Mouse (Mus musculus) CH12.LX (cell line): ENCODE results near the gene Actl6a. TPM values are rescaled to one million over a fixed set of nuclear protein-coding genes. Genes with fewer than 3 reads are reported as not detected.

Experiments
- DNase-seq: peaks from one replicate; pipeline ENCODE4 v3.0.0-alpha.2; 2013; ENCODE audit errors: extremely low read depth
- H3K27ac ChIP-seq: 2 replicates; pipeline ENCODE4 v1.5.1; 2012; ENCODE audit warnings: low read depth, mild to moderate bottlenecking, control low read depth, moderate library complexity; ENCODE audit not compliant: insufficient read depth
- H3K27me3 ChIP-seq: replicated peaks from 2 replicates; pipeline ENCODE3; 2012; ENCODE audit warnings: inconsistent platforms
- H3K36me3 ChIP-seq, 2 experiments: replicated peaks in 1 of 2; 2 replicates each; pipeline versions ENCODE3 to v1.6.1; 2012; ENCODE audit warnings: inconsistent platforms in 1 of 2, low read length in 1 of 2, mild to moderate bottlenecking in 1 of 2, mixed read lengths in 1 of 2, moderate library complexity in 1 of 2; ENCODE audit not compliant: control insufficient read depth in 1 of 2, insufficient read depth in 1 of 2
- H3K4me1 ChIP-seq, 2 experiments: 2 replicates each; pipeline ENCODE4 v1.6.1; 2012; ENCODE audit warnings: inconsistent platforms in 1 of 2, moderate library complexity in 1 of 2; ENCODE audit not compliant: insufficient read depth in 2 of 2, control insufficient read depth in 1 of 2
- H3K4me2 ChIP-seq: 2 replicates; pipeline ENCODE4 v1.6.1; 2012; ENCODE audit warnings: low read depth, mild to moderate bottlenecking, control low read depth; ENCODE audit not compliant: poor library complexity, insufficient read depth, severe bottlenecking
- H3K4me3 ChIP-seq, 3 experiments: fragments of 150-350 bp in 1 of 3; sonication (generic) in 1 of 3; replicated peaks in 1 of 3; 2 replicates each; pipeline versions ENCODE3 to v1.5.1; 2011 to 2012; ENCODE audit warnings: low read depth in 2 of 3, low read length in 2 of 3, mild to moderate bottlenecking in 2 of 3, moderate library complexity in 2 of 3, control low read depth in 1 of 3, improper control_type of control experiment in 1 of 3, inconsistent platforms in 1 of 3, mixed read lengths in 1 of 3; ENCODE audit not compliant: poor library complexity in 1 of 3
- H3K79me2 ChIP-seq: replicated peaks from 2 replicates; pipeline ENCODE4 v1.6.1; 2012; ENCODE audit warnings: mild to moderate bottlenecking, moderate library complexity; ENCODE audit not compliant: control insufficient read depth, poor library complexity, insufficient read depth, severe bottlenecking; ENCODE audit errors: extremely low read depth
- H3K9ac ChIP-seq: 2 replicates; pipeline ENCODE4 v1.6.1; 2012; ENCODE audit warnings: low read depth, mild to moderate bottlenecking, control low read depth, moderate library complexity; ENCODE audit not compliant: insufficient read depth
- H3K9me3 ChIP-seq: replicated peaks from 2 replicates; pipeline ENCODE3; 2012; ENCODE audit warnings: low read length, inconsistent platforms, mixed read lengths
- CHD2 ChIP-seq: IDR thresholded peaks from 2 replicates; pipeline ENCODE4 v1.6.1; 2011; ENCODE audit warnings: low read length, improper control_type of control experiment
- ELF1 ChIP-seq: IDR thresholded peaks from 2 replicates; pipeline ENCODE4 v1.6.1; 2014; ENCODE audit warnings: low read depth, mild to moderate bottlenecking, inconsistent platforms, low read length, improper control_type of control experiment
- EP300 ChIP-seq: IDR thresholded peaks from 2 replicates; pipeline ENCODE4 v1.6.1; 2011; ENCODE audit warnings: low read length, improper control_type of control experiment
- GABPA ChIP-seq: IDR thresholded peaks from 2 replicates; pipeline ENCODE4 v1.6.1; 2012; ENCODE audit warnings: low read depth, low read length, improper control_type of control experiment, inconsistent platforms; ENCODE audit not compliant: insufficient replicate concordance
- HCFC1 ChIP-seq: IDR thresholded peaks from 2 replicates; pipeline ENCODE4 v1.6.1; 2012; ENCODE audit warnings: low read depth, mild to moderate bottlenecking, inconsistent platforms, low read length, improper control_type of control experiment
- KAT2A ChIP-seq: IDR thresholded peaks from 2 replicates; pipeline ENCODE4 v1.6.1; 2012; ENCODE audit warnings: low read length, improper control_type of control experiment, inconsistent platforms; ENCODE audit not compliant: insufficient replicate concordance
- MXI1 ChIP-seq: IDR thresholded peaks from 2 replicates; pipeline ENCODE4 v1.6.1; 2011; ENCODE audit warnings: mild to moderate bottlenecking, low read depth, low read length, improper control_type of control experiment
- MYC ChIP-seq: IDR thresholded peaks from 2 replicates; pipeline ENCODE4 v1.6.1; 2011; ENCODE audit warnings: low read depth, mild to moderate bottlenecking, improper control_type of control experiment, low read length
- NELFE ChIP-seq: IDR thresholded peaks from 2 replicates; pipeline ENCODE4 v1.6.1; 2011; ENCODE audit warnings: low read depth, low read length, improper control_type of control experiment
- NRF1 ChIP-seq: IDR thresholded peaks from 2 replicates; pipeline ENCODE4 v1.6.1; 2014; ENCODE audit warnings: low read depth, mild to moderate bottlenecking, inconsistent platforms, low read length, improper control_type of control experiment, moderate library complexity
- PAX5 ChIP-seq: IDR thresholded peaks from 2 replicates; pipeline ENCODE4 v1.6.1; 2012; ENCODE audit warnings: low read length, inconsistent platforms, mixed read lengths
- POLR2A ChIP-seq: IDR thresholded peaks from 2 replicates; pipeline ENCODE4 v1.6.1; 2011; ENCODE audit warnings: low read depth, mild to moderate bottlenecking, improper control_type of control experiment, low read length
- POLR2AphosphoS2 ChIP-seq: IDR thresholded peaks from 2 replicates; pipeline ENCODE4 v1.6.1; 2011; ENCODE audit warnings: low read depth, low read length, improper control_type of control experiment
- SIN3A ChIP-seq: IDR thresholded peaks from 2 replicates; pipeline ENCODE4 v1.6.1; 2012; ENCODE audit warnings: low read length, improper control_type of control experiment, inconsistent platforms
- SMC3 ChIP-seq: IDR thresholded peaks from 2 replicates; pipeline ENCODE4 v1.6.1; 2011; ENCODE audit warnings: low read depth, low read length, improper control_type of control experiment
- TBP ChIP-seq: conservative IDR thresholded peaks from 2 replicates; pipeline ENCODE4 v1.6.1; 2011; ENCODE audit warnings: low read depth, low read length, improper control_type of control experiment
- TCF12 ChIP-seq: IDR thresholded peaks from 2 replicates; pipeline ENCODE4 v1.6.1; 2014; ENCODE audit warnings: low read depth, mild to moderate bottlenecking, inconsistent platforms, low read length, improper control_type of control experiment
- USF2 ChIP-seq: conservative IDR thresholded peaks from 2 replicates; pipeline ENCODE4 v1.6.1; 2011; ENCODE audit warnings: low read depth, low read length, improper control_type of control experiment
- dilution Hi-C: fragments of 300-500 bp; cut with MboI; formaldehyde crosslinking; loops from 2 replicates; pipeline ENCODE4 v1.14.3; 2020; ENCODE audit warnings: low sequenced_read_pairs; ENCODE audit not compliant: extremely low pct_unique_long_range_greater_than_20kb, extremely low pct_ligation_motif_present
- in situ Hi-C: fragments of 300-500 bp; cut with MboI; formaldehyde crosslinking; loops from 3 replicates; pipeline ENCODE4 v1.14.3; 2019; ENCODE audit warnings: low sequenced_read_pairs, low pct_ligation_motif_present, low pct_unique_long_range_greater_than_20kb, mixed read lengths
- polyA plus RNA-seq: library from polyadenylated mRNA; unstranded; fragments of >175 nt; gene quantifications from 2 replicates; pipeline ENCODE4 v1.2.1, GENCODE M21; 2012; ENCODE audit warnings: low read depth; ENCODE audit not compliant: insufficient read length
- total RNA-seq, 2 experiments: library from RNA; depleted of rRNA; stranded (reverse); fragments of 300-350 nt in 1 of 2; fragments of >200 nt in 1 of 2; gene quantifications; 2 replicates each; pipeline ENCODE4 v1.2.3; 2012 to 2014

The Actl6a gene
- total and polyA plus RNA-seq, 3 experiments: 80.7 to 132 (median 89.1) TPM

DNA sequence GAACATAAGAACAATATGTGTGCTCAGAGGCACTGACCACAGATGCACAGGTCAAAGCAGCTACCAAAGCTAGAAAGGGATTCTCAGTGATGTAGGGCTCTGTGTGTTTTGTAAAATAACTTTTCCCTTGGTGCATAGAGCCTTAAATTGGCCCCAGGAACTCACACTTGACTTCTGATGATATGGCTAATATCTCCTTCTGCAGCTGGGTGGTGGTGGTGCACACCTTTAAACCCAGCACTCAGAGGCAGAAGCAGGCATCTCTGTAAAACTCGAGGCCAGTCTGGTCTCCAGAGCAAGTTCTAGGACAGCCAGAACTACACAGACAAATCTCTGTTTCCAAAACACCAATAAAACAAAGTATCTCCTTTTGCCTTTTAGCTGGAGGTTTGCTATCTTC, 15.2 kb upstream of the Actl6a start:
- Histone ChIP-seq H3K4me1 (peaks cover 12 to 27% of the 10 kb centered on the region in 2 experiments), H3K36me3 (no peaks in the 10 kb centered on the region), H3K9ac (no peak overlapping the region), H3K9me3 (no peaks in the 10 kb centered on the region), H3K79me2 (no peaks in the 10 kb centered on the region), H3K27ac (no peak overlapping the region), H3K4me2 (no peak overlapping the region), H3K27me3 (no peaks in the 10 kb centered on the region), H3K4me3 (no peak overlapping the region)
- dilution Hi-C loops: no loop called here
- TF ChIP-seq GABPA (no peak), TBP (no peak), TCF12 (no peak), SIN3A (no peak), SMC3 (no peak), NRF1 (no peak), MXI1 (no peak), USF2 (no peak), POLR2A (no peak), MYC (no peak), CHD2 (no peak), KAT2A (no peak)
- in situ Hi-C loops: loop anchor here (25.0 kb wide), 1 partner anchor 354 kb away; no protein-coding TSS in a partner anchor
- DNase-seq: no peak

DNA sequence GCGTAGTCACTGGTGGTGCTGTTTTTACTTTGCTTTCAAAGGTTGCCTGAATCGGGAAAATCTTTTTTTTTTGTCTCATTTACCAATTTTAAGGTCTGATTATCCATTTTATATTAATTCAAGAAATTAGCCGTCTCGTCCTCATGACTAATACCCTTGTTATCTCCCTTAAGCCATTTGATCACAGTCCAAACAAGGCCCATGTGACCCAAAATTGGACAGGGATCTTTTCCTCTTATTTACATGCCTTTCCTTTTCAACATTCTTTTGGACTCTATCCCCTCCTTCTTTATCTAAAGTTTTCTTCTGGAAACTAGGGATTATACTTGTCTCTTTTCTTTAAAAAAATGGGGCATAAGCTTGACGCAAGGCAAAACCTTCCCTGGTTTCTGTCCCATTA, 14.3 kb upstream of the Actl6a start:
- TF ChIP-seq POLR2AphosphoS2 (no peak), ELF1 (no peak), HCFC1 (no peak)
- H3K9ac ChIP-seq: no peak overlapping the region

DNA sequence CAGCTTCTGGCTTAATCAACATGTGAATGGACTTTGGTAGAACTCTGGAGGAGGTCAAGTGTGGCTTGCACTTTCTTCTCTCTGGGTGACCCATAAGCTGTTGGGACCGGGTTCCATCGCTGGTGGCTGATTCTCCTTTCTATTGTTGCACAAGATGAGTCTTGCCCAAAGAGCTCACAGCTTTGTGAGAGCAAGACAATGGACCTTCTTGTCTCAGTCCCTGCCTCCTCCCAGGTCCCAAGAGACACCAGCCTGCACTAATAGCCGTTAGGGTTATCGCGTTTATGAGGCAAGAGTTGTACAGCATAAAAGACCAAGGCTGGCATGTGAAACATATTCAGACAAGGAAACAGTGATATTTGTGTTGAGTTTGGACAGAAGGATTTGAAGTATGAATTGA, 11.9 kb upstream of the Actl6a start:
- DNase-seq: no peak
- in situ Hi-C loops (loop anchor here (25.0 kb wide), 1 partner anchor 357 kb away; no protein-coding TSS in a partner anchor), dilution Hi-C loops (no loop called here)
- no peaks in the 10 kb centered on the region for H3K79me2 ChIP-seq
- H3K27ac ChIP-seq: no peak overlapping the region
- 0 out of 2 replicates have a peak overlapping the region, but pooled peaks have one; percentile 24 for H3K4me2 ChIP-seq
- no peak for TF ChIP-seq EP300
- TF ChIP-seq SMC3: no peak
- TF ChIP-seq NELFE: no peak
- TF ChIP-seq PAX5: no peak
- TF ChIP-seq, all 38 proteins: peak for 0
- peaks cover 12 to 28% of the 10 kb centered on the region in 2 experiments for H3K4me1 ChIP-seq
- H3K9me3 ChIP-seq: no peaks in the 10 kb centered on the region
- H3K27me3 ChIP-seq: no peaks in the 10 kb centered on the region
- no peak overlapping the region for H3K9ac ChIP-seq
- H3K4me3 ChIP-seq: no peak overlapping the region
- H3K36me3 ChIP-seq: no peaks in the 10 kb centered on the region

More for the DNA sequence above, 14.3 kb upstream of the Actl6a start:
- no peaks in the 10 kb centered on the region for H3K27me3 ChIP-seq
- no peak overlapping the region for H3K4me2 ChIP-seq
- no peak overlapping the region for H3K27ac ChIP-seq
- no peaks in the 10 kb centered on the region for H3K36me3 ChIP-seq
- in situ Hi-C loops (loop anchor here (25.0 kb wide), 1 partner anchor 355 kb away; no protein-coding TSS in a partner anchor), dilution Hi-C loops (no loop called here)
- DNase-seq: no peak
- no peaks in the 10 kb centered on the region for H3K9me3 ChIP-seq
- no peaks in the 10 kb centered on the region for H3K79me2 ChIP-seq
- H3K4me3 ChIP-seq: no peak overlapping the region
- peaks cover 12 to 27% of the 10 kb centered on the region in 2 experiments for H3K4me1 ChIP-seq
